Mouse (Mus musculus): ENCODE results near the gene Zdhhc15.
"Not testable (repeated sequence)": the region's sequence is repeated elsewhere in the genome, so short reads cannot be mapped to it uniquely, and the experiment has no call there.

Zdhhc15 gene

DNA sequence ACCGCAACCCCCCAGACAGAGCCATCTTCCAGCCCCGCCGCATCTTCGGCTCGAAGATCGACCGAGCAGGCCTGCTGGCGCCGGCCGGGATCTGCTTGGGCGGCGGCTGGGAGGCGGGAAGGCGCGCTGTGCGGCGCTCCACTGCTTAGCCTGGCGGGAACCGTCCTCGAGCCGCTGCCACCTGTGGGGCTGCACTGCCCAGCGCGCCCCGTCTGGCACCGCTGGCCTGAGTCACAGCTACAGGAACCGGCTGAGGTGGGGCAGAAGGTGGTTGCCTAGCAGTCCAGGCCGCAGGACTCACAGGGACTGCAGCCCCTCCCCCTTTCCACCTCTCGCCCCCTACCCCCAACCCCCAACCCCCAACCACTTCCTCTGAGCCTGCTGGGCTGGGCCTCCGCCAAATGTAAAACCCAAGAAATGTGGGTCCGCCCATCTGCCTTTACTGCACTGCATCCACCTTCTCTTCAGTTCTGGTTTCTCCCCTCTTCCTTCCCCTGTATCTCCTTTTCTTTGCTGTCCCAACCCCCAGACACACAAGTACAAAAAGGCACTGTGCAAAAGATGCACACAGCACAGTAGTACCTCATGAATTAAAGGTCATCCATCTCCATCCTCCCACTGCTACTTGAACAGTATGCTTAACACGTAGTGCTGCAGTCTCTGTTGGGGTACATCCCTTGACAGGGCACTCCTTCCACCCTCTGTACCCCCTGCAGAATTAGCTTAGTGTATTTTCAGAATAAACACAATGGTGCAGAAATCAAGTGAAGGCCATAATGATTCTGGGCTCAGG lies at the start of gene Zdhhc15:
Zdhhc15 (minus strand) TSS at position 308 of the 793 bp plus-strand sequence.
- DNase-seq (ENCODE audit: low spot score) = peak; percentile 7

DNA sequence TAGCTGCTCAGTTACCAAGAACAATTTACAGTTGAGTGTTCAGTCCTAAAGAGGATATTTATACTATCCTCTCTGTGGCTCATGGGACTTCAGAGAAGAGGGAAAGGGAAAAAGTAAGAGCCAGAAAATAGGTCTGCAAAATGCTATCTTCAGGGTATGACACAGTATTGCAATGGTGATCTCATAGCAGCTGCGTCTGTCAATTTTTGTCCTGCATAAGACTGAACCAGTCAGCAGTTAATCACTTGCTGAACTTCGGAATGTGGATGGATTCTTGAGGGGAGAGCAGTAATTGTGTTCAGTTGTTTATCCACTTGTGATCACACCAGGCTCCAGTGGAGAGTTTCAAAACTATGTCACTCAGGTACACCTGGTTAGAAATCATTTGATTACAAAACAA lies 37.1 kb upstream of the Zdhhc15 start:
- DNase-seq (ENCODE audit: low spot score) = no peak

DNA sequence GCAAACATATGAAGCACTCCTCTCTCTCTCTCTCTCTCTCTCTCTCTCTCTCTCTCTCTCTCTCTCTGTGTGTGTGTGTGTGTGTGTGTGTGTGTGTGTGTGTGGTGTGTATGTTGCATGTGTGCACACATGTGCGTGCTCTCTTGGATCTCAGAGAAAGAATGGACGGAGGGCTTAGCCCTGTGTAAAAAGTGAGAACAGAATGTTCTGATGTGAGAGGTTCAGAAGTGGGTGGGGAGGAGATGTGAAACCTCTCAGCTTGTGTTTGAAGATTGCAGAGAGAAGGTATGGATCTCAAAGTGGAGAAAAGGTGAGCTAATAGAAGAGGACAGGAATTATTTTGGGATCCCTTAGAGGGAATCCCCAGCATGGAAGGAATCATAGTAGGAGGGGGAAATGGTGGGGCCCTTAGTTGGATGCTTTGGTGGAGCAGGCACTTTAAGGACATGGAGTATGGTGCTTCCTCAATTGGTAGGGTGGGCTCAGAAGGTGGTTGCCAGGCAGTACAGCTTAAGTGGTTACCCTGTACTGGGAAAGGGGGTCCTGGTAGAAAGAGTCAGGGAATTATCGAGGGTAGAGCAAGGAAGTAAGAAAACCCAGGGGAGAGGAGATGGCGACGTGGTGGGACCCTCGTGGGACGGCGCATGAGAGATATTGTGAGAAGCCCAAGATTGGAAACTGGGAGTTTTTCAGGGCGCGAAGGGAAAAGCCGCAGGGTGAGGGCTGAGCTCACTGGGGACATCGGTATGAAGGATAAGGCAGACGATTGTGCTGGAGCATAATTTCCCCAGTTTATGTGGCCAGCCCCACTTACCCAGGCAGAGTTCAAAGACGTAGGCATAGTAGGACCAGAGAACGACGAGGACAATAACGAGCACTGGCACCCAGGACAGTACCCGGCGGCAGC lies 761 bp downstream of the Zdhhc15 start:
- no peak for DNase-seq (ENCODE audit: low spot score)

DNA sequence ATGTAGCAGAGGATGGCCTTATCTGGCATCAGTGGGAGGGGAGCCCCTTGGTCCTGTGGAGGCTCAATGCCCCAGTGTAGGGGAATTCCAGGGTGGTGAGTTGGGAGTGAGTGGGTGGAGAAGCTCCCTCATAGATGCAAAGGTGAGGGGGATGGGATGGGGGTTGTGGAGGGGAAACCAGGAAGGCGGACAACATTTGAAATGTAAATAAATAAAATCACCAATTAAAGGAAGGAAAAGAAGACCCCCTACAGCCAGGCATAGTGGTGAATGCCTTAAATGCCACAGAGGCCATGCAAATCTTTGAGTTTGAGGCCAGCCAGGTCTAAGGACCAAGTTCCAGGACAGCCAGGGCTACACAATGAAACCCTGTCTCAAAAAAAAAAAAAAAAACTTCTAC lies 13.9 kb downstream of the Zdhhc15 start:
- no peak for DNase-seq (ENCODE audit: low spot score)

DNA sequence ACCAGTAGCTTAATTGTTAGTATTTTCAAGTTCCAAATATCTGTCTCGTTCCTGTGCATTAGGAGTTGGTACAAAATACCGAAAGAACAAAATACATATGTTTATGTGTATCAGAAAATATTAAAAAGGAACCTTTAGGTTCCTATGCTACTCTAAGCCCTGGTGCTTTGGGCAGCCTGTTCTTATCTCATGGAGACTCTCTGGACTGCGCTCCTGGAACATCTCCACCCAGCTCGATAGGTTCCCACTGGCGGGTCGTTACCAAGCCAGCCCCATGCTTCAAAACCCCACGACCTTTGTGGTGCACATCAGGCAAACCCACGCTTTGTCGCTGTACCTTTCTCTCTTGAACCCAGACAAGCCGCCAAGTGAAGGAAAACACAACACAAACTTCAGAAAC lies 58.3 kb downstream of the Zdhhc15 start:
- DNase-seq (ENCODE audit: low spot score) = no peak

DNA sequence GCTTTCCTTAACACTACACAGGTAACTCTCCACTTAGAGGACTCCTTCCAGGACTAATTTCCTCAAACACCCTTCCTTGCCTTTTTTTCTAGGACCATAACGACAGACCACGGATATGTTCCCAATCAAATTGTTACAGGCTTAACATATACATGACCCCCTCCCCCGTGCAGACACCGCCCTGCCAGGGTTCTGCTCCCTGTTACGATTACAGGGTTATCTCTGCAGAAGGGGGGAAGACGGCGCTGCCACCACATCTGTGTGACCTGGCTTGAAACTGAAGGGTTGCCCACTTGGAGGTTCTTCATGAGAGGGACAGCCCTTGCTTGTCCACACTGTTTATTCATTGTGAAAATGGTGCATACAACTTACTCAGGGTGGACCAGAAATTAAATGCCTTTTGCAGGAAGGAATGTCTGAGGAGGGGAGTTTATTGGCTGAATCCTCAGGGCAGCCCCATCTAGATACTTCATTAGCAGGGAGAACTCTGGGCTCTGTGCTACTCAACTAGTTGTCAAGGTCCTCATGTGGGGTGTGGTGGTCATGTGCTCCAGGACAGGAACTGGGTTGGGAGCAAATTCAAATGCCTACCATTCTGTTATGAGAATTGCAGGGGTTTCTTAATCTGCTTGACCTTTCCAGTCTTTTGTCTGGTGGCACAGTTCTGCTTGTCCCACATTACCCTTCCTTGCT lies 67.0 kb downstream of the Zdhhc15 start:
- not testable (repeated sequence) for DNase-seq (ENCODE audit: low spot score)

DNA sequence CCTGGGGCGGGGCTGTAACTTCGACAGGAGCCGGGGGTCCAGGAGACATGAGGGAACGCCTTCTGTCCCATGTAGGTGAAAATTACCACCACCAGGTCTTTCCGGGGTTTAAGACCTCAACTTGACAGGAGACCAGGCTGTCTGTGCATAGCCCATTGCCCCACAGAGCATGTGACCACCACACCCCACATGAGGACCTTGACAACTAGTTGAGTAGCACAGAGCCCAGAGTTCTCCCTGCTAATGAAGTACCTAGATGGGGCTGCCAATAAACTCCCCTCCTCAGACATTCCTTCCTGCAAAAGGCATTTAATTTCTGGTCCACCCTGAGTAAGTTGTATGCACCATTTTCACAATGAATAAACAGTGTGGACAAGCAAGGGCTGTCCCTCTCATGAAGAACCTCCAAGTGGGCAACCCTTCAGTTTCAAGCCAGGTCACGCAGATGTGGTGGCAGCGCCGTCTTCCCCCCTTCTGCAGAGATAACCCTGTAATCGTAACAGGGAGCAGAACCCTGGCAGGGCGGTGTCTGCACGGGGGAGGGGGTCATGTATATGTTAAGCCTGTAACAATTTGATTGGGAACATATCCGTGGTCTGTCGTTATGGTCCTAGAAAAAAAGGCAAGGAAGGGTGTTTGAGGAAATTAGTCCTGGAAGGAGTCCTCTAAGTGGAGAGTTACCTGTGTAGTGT lies 68.5 kb downstream of the Zdhhc15 start:
- not testable (repeated sequence) for DNase-seq (ENCODE audit: low spot score)

DNA sequence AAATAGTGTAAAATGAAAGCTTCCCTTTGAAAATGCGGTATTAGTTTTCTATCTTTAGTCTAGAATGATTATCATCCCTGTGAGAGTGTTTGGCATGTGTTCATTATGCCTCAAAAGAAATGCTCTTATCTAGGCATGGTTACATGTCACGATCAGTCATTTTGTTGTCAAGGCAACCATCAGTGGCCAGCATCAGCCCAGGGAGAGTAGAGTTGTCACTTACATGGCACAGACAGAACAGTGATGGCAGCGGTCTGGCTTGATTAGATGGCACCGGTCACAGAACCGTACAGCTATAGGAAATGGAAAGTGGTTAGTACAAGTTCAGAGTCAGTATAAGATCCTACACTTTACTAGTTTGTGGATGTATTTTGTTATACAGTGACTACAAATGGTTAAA lies 96.9 kb downstream of the Zdhhc15 start:
- no peak for DNase-seq (ENCODE audit: low spot score)

DNA sequence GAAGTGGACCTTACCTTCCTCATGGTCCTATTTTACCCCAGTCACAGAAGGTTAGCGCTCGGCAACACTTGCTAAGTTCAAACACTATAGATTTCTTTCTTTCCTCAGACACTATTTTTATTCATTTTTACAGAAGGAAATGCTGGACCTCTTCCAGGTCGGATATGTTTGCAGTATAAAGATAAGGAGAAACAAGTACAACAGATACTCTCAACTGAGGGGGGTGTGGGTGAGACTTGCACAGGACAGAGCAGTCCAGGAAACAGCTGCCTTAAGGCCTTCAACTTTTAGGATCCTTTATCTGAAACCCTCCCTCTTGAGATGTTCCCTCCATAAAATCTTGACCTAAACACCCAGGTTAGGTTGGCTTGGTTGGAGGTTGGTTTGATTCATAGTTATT lies 103.4 kb downstream of the Zdhhc15 start:
- DNase-seq (ENCODE audit: low spot score) = no peak

DNA sequence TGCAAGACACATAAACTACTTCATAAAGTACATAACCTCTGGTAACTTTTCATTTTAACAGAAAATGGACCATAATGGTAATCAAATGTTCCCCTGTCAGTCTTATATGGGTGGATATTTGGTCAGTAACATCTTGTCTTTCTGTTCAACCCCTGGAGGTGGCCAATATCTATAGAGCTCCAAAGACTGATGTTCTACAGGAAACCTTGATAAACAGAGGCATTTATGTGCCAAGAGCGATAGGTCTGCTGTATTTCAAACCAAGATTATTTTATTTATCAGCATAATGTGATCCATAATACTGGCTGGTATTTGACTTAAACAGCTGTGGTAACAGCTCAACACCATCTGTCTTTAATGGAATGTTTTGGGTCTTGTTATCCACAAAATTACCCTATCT lies 125.6 kb downstream of the Zdhhc15 start:
- DNase-seq (ENCODE audit: low spot score) = no peak

DNA sequence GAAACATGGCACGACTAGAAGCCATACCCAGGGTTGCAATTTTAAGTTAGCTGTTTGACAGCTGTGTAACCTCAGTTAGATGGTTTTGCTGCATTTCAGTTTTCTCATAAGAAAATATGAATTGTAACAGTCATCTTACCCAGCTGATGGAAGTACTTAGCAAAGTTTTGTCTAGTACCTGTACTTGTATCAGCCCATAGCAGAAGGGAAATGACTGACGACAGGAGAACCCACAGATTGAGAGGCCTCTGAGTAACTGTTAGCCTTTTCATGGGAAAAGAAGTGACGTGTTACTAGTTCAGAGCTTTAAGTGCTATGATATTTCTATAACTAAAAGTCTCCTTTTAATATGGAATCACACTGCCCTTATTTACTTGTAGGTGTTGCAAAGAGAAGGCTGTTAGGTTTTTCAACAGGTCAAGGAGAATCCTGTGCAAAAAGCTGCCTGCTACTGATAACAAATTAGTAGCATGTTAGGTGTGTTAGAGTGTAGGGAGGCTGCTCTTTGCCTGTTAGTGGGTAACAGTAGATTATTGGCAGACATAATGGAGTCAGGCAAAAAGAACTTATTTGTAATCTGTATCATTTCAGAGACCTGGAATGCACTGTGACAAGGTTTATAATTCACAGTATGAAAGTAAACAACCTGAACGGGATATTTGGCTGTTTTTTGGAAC lies 126.8 kb downstream of the Zdhhc15 start:
- DNase-seq (ENCODE audit: low spot score) = no peak

DNA sequence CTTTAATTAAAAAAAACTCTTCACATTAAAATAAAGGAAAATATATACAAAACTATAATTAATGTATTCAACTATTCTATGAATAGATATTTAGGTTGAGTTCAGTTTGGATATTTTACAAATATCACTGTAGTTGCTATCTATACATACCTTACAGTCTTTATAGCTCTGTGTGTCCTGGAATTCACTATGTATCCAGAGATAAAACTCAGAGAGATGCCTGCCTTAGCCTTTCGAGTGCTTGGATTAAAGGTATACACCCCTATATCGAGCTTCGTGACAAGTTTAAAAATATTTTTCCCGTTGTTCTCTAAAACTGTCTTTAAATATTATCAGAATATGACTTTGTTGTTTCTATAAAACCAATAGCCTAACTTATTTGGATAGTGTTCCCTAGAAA lies 128.2 kb downstream of the Zdhhc15 start:
- DNase-seq (ENCODE audit: low spot score) = no peak

DNA sequence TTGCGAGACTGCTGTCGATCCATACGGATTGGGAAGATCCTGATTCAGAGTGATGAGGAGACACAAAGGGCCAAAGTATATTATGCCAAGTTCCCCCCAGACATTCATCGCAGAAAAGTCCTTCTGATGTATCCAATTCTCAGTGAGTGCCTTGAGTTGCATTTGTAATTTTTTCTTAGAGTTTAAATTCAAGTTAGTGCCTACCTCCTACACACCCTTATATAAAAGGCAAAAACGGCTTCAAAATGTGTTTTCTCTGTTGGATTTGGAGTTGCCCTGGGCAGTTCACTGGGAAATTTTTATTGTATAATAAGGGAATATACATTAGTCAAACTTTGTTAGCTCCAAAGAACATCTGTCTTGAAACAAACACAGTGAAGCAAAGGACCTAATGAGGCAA lies 169.1 kb downstream of the Zdhhc15 start:
- DNase-seq (ENCODE audit: low spot score) = no peak

DNA sequence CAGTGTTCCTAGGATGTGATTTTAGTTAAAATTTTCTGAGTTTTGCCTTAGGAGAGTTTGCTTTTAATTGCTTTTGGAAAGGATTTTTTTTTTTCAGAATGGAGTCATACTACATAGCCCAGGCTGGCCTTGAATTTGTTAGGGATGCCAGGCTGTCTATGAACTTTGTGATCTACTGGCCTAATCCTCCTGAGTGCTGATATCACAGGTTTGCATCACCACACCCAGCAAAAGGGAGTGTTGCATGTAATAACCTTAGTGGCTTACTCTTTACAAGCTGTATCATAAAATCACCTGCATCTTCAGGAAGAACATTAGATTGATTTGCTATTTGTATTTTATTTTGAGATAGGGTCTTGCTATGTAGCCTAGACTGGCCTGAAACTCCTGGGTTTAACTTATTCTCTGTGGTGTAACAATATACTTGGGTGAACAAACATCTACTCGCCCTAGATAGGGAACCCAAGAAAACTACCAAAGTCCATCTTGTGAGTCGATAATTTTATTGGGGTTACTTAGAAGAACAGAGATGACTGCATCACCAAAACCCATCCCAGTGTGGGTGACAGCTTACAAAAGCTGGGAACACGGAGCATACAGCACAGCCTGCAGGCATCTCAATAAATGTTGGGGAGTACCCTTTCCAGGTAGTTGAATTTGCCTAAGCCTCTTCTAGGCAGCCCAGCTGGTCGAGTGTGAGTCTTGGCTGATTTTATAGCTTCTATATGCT lies 181.1 kb downstream of the Zdhhc15 start:
- no peak for DNase-seq (ENCODE audit: low spot score)

DNA sequence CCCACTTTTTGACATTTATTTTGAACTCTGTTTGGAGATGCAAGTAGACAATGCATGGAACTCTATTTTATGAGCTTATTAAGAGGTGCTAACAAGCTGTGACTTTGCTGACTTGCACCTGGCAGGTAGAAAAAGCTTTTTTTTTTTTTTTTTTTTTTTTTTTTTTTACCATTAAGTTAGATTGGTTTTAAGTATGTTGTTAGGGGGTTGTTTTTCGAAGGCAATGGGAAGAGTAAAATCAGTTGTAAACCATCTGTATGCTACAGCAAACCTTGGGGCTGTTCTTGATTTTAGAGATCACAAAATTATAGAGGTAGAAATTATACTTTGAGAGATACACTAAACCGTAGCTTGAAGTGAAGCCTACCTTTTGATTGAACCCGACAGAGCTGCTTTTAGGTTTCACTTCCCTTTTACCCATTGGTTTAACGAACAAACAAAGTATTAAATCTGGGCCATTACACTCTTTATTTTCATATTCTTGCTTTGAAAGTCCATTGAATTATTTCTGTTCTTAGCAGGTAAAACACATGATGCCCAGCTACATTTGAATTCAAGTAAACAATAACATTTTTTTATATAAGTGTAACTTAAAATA lies 181.9 kb downstream of the Zdhhc15 start:
- DNase-seq (ENCODE audit: low spot score) = no peak

DNA sequence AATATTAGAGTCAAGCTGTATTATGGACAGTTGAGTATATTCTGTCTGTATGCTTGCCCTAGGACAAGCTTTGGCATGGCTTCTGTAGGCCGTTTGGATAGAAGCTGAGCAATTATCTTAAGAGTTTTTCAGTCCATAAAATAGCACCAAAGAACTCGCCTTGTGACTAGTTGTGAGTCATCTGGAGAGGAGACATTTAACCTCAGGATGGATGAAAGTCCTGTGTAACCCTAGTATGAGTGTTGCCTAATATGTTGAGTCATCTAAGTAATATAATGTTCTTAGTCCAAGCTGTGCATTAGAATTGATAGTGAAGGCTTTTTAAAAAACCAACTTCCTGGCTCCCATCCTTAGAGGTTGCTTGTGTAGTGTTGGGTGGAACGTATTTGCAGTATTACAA lies 182.8 kb downstream of the Zdhhc15 start:
- DNase-seq (ENCODE audit: low spot score) = no peak

Data from left cerebral cortex, adult 11 months (tissue).